In genomic region chr6:19163492-19163891, GRCm38 (mm10) we compare ENCODE assay signal across 6 mouse cellular contexts.
"Had no signal": no experiment of that assay in that cellular context is flagged by ENCODE, and none has a peak within 500 bp of the region (broad histone marks: within the 10 kb centered on the region; RNA-seq: fewer than 3 reads in every experiment).

No protein-coding gene starts in this region.

- ATAC-seq: midbrain, embryonic 15.5 days had no signal

- DNase-seq: kidney, postnatal 36 days; left cerebral cortex, postnatal 4 days; lung, adult 2 months; lung, postnatal 10 days; thymus, postnatal 14 days had no signal
